Mouse (Mus musculus) kidney, postnatal 14 days (tissue): ENCODE results near the gene Stk19.

Experiments
- DNase-seq: peaks from one replicate; pipeline ENCODE4 v3.0.0; 2022; ENCODE audit warnings: mixed read lengths

Stk19 gene

DNA sequence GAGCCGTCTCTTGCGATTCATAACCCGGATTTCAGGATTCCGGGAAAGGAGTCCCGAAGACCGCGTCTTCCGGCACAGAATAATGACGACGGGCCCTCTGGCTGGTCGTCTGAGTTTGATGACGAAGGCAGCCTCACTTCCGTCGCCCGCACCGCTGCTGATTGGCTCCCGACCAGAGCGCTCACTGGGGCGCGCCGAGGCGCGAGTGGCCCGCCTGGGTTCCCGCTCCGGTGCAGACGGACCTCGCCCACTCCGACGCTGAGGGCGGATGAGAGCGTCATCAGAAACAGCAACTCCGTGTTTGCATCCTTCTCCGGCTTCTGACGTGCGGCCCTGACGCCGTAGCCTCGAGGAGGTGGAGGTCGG is at the start of gene Stk19, which contains the start of gene Dxo:
Gene Stk19, minus strand, starts transcription at position 90 of the 366 bp plus-strand sequence.
Gene Dxo, plus strand, starts transcription at position 164 of the 366 bp plus-strand sequence.
- DNase-seq: peak; percentile 98

DNA sequence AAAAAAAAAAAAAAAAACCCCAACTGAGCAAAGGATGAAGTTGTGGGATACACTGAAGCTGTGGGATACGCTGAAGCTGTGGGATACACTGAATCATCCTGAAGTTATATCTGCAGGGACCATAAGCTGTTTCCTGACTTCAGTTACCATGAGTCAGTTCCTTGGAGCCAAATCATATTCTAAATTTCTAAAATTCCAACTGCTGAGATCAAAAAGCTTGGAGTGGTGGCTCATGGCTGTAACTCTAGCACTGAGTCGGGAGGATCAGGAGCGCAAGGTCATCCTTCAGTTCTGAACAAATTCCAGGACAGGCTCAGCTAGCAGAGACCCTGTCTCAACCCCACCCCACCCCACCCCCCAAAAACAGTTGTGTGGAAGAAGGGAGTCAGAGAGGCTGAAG is 48.9 kb upstream of the Stk19 start:
- DNase-seq: no peak

DNA sequence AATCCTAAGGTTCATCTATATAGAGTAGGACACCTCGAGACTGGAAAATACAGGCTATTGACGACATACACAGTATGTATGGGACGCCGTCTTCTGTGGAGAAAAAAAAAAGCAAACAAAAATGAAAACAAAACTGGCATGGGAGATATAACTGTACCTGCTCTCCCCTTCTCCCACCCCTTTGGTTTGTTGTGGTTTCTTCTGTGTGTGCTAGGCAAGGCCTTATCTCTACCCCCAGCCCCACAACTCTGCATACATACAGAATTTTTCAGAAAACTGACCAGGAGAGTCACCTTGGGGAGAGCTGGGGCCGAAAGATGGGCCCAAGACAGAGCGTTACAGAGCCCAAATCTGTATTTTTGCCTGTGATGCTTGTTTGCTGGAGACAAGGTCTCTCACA is 48.0 kb upstream of the Stk19 start:
- DNase-seq: no peak

DNA sequence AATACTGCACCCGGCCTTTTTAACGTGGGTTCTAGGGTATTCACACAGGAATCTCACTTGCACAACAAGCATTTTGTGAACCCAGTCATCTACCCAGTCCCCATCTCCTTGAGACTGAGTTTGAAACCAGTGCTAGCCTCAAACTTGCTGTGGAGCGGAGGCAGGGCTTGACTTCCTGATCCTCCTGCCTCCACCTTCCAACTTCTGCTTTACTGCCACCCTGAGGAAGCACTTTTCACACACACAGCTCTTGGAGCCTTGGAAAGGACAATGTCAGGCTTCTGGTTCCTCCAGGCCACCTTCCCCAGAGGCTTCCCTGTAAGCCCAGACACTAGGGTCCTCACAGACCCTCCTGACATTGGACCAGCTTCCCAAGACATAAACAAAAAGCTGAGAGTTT is 46.6 kb upstream of the Stk19 start:
- no peak for DNase-seq

DNA sequence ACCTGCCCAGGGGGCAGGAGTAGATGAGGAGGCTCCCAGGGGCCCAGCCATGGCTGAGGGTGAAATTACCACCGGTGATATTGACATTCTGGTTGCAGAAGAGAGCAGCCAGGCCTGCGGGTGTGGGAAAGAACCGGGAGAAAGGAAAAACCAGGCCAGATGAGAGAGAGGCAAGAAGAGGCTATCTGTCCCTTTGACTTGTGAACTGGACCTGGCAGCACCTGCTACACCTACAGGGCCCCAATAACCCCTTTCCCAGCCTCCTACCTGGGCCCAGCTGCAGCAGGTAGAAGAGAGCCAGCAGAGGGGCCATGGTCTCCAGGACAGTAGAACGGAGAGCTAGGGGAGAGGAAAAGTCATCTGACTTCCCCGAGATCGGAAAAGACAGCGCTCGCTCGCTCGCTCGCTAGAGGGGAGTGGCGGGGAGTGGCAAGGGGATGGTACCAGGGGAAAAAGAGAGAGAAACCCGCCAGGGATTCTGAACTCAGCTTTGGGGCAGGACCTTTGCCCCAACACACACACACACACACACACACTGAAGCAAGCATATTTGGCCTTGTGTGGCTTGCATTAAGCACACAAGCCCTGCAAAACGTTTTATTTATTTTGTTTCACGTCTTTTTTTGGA is 45.1 kb upstream of the Stk19 start, which contains the start of gene Gm20547:
Gene Gm20547, minus strand, starts transcription at position 360 of the 628 bp plus-strand sequence.
- peak; percentile 45 for DNase-seq

DNA sequence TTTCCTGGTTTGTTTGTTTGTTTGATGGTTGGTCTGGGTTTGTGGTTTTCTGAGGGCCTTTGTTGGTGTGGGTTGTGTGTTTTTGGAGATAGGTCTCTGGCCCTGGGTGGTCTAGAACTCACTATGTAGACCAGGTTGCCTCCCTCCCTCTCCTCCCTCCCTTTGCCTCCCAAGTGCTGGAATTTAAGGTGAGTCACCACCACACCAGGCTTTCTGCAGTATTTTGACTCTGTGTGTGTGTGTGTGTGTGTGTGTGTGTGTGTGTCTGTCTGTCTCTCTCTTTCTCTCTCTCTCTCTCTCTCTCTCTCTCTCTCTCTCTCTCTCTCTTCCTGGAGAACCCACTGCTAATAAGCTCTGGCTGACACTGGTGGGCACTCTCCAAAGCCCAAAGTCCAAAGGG is 44.4 kb upstream of the Stk19 start:
- no peak for DNase-seq

DNA sequence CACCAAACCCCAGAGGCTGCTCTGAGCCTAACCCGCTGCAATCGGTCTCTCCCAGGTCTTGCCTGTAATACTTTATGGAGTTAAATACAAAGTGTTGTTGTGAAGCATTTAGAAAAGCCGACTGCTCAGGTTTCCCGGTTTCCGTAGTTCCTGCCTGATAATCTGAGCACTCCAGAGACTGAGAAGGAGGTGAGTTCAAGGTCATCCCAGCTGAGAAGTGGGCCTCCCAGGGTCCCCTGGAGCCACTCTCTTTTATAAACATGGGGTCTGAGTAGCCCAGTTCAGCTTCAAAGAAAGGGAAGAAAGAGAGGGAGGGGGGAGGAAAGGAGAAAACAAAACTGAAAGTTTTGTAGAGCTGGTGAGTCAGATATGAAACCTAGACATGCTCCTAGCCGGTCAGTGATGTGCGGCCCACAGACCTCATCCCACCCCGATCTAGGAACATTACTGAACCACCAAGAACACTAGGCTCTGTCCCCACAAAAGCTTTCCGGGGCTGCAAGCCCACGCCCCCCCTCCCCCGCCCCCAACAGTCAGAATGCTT is 42.7 kb upstream of the Stk19 start, which contains the start of gene Zbtb12:
Gene Zbtb12, plus strand, starts transcription at position 148 of the 544 bp plus-strand sequence.
- DNase-seq: no peak

DNA sequence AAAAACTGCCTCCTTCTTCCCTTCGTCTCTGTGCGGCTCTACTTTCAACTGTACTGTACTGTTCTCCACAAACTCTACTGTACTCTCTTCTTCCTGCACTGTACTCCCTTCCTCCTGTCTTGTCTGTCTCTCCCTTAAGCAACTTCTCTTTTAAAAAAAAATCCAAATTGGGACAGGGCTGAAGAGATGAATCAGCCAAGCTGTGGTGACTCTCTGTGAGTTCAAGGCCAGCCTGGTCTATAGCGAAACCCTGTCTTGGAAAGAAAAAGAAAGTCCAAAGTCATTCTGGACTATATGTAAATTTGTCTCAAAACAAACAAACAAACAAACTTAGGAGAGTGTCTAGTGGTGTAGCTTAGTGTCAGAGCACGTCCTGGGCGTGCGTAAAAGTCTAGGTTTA is 37.6 kb upstream of the Stk19 start:
- DNase-seq: no peak

DNA sequence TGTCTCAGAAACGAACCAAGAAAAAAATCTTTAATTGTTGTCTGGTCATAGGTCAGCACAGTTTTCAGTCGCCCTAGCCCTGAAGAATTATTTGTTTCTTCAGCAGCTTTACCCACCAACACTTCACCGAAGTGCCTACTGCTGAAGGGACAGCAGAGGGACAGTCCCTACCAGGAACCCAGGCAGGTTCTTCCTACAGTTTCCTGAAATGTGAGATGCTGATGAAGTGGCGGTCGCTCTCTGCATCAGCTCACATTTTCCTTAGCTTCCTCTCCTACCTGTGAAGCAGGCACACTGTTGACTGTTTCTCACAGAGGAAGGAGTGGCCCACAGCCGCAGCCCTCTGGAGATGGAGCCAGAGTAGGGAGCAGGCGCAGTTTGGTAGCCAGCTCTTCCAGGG is 29.2 kb upstream of the Stk19 start:
- no peak for DNase-seq

DNA sequence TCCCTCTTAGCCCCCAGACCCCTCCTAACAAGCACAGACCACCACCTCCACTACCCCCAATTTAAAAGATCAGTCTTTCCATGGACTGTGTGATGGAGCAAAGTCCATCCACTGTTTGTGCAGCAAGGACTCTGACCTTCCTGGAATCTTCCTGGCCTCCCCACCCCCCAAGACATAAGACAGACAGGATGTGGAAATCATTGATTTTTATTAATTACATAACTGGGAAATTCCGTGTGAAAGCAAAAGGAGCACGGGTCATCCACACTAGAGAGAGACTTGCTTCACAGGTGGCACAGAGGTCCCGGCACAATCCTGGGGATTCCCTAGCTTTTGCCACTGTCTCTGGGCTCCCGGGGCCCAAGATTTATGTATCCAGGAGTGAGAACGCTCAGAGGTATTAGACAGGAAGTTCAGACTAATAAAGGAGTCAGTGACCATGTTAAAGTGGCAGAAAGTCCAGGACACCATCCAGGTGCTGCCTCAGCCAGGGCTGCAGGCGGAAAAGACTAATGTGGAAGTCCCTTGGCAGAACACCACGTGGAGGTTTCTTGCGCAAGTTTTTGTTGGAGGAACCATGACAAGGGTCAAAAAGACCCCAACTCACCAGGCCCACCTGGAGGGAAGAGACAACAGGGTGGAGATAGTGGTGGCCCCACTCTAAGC is 25.8 kb upstream of the Stk19 start, which contains the start of gene Cfb:
Gene Cfb, minus strand, starts transcription at position 103 of the 666 bp plus-strand sequence.
- peak; percentile 75 for DNase-seq

DNA sequence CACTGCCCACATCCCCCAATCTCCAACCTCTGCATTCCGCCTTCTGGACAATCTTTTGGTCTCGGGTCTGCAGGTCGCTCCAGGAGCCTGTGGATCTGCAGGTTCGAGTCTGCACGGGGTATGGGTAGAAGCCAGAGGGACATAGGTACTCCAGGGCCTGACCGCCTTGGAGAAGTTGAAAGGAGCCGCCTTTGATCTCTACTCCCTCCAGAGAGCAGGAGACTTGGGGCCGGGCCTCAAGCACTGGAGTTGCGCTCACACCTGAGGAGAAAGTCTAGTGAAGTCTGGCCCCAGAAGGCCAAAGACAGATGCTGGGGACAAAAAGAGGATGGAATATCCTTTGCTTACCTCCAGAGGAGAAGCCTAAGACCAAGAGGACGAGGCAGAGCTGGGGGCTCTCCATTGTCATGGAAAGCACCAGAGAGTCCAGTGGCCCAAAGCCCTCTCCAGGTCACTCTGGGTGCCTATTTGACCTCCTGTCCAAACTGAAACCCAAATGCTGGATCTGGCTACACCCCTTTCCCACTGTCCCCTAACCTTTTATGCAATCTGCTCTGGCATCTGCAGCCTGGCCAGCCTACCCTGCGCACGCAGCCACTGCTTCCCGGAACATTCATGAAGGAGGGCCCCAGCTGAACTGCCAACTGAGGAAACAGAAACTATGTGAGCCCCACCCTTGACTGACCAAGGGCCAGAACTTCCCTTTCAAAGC is 25.1 kb upstream of the Stk19 start:
- peak; percentile 73 for DNase-seq

DNA sequence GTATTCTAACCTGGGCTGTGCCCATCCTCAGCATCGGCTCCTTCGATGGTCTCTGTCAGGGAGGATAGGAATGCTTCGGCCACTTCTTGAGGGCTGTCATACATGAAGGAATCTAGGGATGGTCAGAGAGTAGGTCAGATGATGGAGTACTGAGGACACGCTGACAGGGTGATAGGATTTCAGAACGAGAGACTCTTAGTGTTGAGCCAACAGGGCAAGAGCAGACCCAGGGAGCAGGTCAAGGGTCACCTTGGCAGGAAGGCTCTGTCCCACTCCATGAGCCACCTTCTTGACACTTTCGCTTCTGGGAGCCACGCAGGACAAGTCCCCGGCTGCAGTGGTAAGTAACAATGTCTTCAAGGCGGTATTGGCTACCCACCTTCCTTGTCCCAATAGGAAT is 23.8 kb upstream of the Stk19 start:
- DNase-seq: no peak

DNA sequence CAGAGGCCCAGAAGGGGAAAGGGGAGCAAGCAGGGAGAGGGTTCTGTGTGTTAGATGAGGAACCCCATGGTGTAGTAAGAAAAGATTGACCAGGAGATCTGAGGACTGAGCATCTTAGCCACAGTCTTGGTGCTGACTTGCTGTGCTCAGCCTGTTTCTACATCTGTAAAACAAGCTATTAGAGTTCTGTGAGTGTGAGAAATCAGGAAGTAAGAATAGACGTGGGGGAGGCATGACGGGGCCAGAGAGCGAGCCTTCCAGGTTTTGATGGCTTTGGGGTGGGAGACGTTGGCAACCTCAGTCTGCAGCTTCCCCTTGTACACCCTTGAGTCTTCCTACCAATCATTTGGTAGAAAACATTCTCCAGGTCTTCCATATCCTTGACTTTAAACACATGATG is 21.9 kb upstream of the Stk19 start:
- no peak for DNase-seq

DNA sequence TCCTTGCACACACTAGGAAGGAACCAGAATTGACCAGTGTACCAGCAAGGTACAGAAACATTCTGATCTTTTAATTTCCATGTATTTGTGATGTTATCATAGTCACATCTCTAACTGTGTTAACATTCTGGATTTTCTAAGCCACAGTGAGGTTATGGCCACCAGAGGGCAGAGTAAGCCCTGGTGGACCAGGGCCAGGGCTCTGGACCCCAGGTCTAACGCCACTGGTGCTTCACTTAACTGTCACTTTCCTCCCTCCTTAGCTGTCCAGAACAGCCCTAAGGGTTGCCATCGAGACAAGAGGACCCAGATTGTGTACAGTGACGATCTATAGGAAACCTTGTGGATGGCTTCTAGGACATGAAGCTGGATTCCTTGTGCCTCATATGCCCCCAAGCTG is 19.1 kb upstream of the Stk19 start:
- DNase-seq: peak; percentile 64

DNA sequence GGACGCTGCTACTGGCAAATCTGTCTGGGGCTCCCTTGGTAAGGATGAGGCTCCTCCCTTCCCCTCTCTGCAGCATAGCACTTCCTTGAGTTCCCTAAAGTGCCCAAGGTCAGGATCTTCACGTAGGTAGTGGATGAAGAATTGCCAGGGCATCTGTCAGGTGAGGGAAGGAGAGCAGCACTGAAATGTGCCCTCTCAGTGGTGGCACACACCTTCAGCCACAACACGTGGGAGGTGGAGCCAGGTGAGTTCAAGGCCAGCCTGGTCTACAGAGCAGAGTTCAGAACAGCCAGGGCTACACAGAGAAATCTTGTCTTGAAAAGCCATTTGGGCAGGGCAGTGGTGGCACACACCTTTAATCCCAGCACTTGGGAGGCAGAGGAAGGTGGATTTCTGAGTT is 18.0 kb upstream of the Stk19 start:
- DNase-seq: no peak

DNA sequence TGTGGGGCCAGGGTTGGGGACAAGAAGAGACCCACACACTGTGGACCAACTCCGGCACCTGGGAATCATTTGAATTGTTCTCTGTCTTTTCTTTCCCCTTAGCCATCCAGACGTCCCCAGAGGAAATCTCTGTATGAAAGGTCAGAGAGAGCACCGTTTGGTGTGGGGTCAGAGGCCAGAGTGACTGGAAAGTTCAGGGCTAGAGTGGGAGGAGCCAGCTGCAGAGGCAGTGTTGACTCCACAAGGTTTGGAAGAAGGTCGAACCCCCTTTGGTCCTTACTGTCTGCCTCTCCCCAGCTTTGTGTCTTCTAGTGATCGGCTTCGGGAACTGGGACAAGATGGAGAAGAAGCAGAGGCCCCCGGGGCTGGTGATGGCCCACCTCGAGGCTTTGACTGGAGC is 16.8 kb upstream of the Stk19 start:
- DNase-seq: no peak

DNA sequence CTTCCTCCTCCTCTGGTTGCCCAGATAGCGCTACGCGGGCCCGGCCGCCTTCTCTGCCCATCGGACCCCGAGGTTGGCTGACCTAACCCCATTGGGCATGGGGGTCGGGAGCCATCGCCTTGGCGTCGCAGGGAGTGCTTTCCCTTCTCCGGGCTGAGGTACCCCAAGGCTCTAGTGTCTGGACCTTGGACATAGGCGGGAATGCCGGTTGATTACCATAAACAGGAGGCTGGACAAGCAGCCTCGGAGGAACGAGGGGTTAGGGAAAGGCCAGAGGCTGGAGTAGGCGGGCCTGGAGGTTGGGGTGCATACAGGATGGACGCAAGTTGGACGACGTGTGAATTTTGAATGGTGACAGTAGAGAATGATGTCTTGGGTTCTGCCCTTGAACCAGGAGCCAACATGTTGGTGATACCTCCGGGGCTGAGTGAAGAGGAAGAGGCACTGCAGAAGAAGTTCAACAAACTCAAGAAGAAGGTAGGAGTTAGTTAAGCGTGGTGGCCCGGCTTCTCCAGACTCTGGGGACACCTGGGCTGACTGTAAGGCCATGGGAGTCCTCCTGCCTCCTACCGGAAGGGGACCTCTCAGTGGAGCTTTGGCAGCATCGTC is 13.9 kb upstream of the Stk19 start:
- no peak for DNase-seq

DNA sequence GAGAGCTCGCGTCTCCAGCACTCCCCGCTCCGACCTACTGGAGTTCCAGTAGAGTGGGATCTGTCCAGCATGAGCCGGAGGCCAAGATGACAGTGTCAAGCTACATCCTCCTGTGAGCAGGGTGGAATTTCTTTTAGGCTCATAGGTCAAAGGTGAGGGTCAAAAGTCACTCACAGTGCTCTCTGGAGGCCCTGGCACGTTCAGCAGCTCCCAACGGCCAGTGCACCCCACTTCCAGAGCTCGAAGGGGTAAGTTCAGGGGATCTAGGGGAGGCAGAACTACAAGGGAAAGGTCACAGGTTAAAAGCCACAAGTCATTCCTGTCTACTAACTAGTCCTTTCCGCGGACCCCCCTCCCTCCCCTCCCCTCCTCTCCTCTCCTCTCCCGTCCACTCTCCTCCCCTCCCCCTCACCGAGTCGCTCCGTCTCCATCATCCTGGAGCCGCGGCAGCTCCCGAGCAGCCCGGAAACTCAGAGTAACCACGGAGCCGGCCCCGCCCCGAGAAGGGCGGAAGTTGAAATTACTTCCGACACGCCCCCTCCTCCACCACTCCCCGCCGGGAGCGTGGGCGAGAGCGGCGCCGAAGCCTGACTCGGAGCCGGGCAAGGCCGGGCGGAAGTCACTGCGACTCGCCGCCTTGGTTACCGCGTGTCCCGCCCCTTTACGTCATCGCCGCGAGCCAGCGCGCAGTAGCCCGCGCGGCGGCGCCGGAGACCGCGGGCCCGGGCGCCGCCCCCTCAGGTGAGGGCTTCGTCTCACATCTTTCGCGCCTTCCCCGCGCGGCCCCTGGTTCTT is 13.2 kb upstream of the Stk19 start, which contains the start of the genes Skiv2l and Nelfe:
Gene Skiv2l, minus strand, starts transcription at position 489 of the 795 bp plus-strand sequence.
Gene Nelfe, plus strand, starts transcription at position 670 of the 795 bp plus-strand sequence.
- DNase-seq: peak; percentile 99

DNA sequence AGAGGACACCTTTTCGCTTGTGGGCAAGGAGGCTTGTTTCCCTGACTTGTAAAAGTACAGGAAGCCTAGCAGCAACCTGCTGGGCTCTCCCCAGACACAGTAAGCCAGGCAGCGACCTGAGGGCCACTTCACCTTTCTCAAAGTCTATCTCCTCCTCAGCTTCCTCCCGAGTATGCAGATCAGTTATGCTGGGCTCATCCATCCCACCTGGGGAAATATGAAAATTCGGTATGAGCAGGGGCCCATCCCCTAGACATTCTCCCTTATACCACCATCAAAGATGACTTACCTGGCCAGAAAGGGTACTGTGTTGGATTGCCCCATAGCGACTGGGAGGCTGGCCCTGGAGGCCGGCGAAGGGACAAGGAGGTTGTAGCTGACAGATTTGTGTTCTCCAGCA is 10.9 kb upstream of the Stk19 start:
- no peak for DNase-seq

DNA sequence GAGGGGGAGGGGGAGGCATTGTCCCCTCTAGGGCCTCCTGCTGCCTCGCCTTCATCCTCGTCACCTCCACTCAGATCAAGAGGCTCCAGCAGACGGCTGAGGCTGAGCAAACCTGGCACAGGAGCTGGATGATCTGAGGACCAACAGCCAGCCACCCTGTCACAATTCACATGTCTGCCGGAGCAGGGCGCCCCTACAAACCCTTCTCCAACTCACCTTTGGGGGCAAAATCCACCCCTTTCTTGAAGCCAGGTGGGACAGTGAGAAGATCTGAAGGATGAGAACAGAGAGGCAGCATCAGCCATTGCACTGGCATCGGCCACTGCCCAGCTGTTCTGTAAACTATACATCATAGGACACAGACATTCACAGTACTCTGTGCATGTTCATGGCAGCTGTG is 10.4 kb upstream of the Stk19 start:
- DNase-seq: no peak

DNA sequence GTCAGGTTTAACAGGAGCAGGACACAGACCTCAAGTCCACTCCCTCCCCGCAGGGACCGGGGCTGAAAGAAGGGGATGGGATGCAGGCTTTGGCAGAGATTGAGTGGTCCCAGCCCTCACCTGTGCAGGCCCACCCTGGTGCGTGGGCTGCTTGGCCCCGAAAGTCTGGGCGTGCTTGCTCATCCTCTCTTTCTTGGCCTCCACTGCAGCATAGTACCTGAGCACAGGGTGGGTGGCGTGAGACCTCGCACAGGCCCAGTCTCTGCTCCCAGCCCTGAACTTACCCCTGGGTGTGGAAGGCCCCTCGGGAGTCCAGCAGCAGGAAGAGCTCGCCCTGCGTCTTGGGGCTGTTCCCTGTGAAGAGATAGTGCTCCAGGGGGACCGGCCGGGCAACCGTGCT is 8.1 kb upstream of the Stk19 start:
- no peak for DNase-seq

DNA sequence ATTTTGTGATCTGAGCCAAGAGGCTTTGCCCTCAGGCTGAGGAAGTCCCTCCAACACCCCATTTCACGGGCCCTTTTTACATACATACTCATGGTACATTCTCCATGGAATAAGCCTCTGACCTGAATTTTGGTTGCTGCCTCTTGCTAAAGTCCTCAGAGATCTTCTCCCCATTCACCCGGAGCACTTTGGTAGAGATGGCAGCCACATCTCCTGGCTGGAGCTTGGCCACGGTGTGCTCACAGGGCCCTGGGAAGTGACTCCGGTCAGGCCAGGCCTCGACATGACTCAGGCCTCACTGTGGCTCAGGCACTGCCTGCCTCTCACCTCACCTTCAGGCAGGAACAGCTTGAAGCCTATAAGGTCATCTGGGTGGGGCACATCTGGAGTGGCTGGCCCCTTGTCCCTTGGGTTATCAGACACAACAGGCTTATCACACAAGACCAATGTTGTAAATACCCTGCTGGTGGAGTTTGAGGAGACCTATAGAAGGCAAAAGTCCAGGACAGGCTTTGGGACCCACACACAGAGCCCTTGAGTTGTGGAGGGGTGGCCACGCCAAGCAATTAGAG is 4.1 kb upstream of the Stk19 start:
- no peak for DNase-seq
